Mouse (Mus musculus) common myeloid progenitor, adult 5-6 weeks (primary cell): ENCODE measurements around the gene Avpr1b. TPM values are rescaled to one million over a fixed set of nuclear protein-coding genes. Genes with fewer than 3 reads are reported as not detected.

Experiments used
- ATAC-seq: replicated peaks from 2 replicates; pipeline ENCODE4 v1.8.0; 2016; ENCODE audit warnings: low read depth, mild to moderate bottlenecking, moderate TSS enrichment, inconsistent platforms; ENCODE audit not compliant: poor library complexity, severe bottlenecking
- total RNA-seq: library from RNA; stranded (forward); fragments of 200-1000, 187-1606 nt; gene quantifications from 2 replicates; pipeline ENCODE4 v1.2.3, GENCODE M21; 2017

The Avpr1b gene
- total RNA-seq, 1 experiment from 2014 or later: not detected

DNA sequence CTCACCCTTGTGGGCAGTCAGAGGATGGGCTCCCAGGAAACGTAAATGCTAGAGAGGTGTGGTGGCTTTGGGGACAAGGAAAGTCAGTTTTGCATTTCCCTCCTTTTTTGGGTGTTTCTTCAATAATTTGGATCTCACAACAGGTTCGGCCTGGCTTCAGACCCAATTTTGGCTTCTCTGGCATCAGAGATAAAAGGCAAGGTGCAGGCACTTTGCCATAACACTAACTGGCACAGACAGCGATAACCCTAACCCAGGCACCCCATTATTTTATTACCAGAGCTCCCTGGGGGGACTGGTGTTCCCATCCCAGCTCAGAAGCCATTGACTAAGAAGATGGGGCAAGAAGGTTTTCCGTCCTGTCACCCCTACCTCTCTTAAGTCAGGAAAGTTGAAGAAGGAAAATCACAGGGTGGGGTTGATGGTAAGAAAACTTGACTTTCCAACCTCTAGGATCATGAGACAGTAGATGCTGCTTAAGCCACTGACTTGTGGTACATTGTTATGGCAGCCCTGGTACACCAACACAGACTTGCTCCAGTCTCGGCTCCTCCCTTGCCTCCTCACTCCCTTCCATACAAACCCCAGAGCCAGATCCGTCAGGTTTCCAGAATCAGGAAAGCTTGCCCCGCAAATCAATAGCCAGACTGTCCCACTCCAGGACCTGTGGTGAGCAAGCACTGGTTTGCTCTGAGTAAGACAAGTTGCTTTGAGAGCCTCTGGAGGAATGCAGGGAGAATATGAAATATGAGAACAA, 61.9 kb downstream of the Avpr1b start:
- ATAC-seq: no peak

Other genes starting within 250 kb of the Avpr1b start
- 11.4 and 14.6 TPM in 2 replicates for gene Srgap2, start 71.9 kb upstream of the Avpr1b start, total RNA-seq
- 3.3 and 5.8 TPM in 2 replicates for gene Fam72a, start 71.3 kb upstream of the Avpr1b start, total RNA-seq
- 56.9 and 66.7 TPM in 2 replicates for gene Ctse, start 39.1 kb downstream of the Avpr1b start, total RNA-seq
- 10.5 and 11.4 TPM in 2 replicates for gene Rab7b, start 89.5 kb downstream of the Avpr1b start, total RNA-seq
- gene Slc26a9, start 144.8 kb downstream of the Avpr1b start, total RNA-seq: not detected in 2 replicates
- gene Pm20d1, start 198.1 kb downstream of the Avpr1b start, total RNA-seq: not detected in 2 replicates
- gene Slc41a1, start 228.3 kb downstream of the Avpr1b start, total RNA-seq: 6.7 and 7.8 TPM in 2 replicates